Mouse (Mus musculus) layer of hippocampus, adult 2 months (tissue): ENCODE data around the gene Foxl2. TPM values are rescaled to one million over a fixed set of nuclear protein-coding genes. Genes with fewer than 3 reads are reported as not detected.

Experiments used
- DNase-seq, 2 experiments: peaks; one replicate each; pipeline ENCODE4 v3.0.0; 2022; ENCODE audit warnings: low spot score in 2 of 2
- H3K27ac ChIP-seq: fragments of 200-600 bp; 2 replicates; pipeline ENCODE4 v1.8.1; 2022
- H3K4me3 ChIP-seq: fragments of 200-600 bp; 2 replicates; pipeline ENCODE4 v1.8.1; 2022; ENCODE audit warnings: mild to moderate bottlenecking
- CTCF ChIP-seq: fragments of 200-600 bp; conservative IDR thresholded peaks from 2 replicates; pipeline ENCODE4 v1.8.1; 2022; ENCODE audit warnings: antibody characterized with exemption, mild to moderate bottlenecking, moderate library complexity
- total RNA-seq, 2 experiments: library from RNA; stranded (reverse); gene quantifications; 2 replicates each; pipeline ENCODE4 v1.2.3; 2021

Gene Foxl2
- total RNA-seq, 2 experiments from 2014 or later, result 0.92 to 1.0 TPM

GRCm38 (mm10) chr9:98973561-98973960, 18.5 kb downstream of the Foxl2 start:
- no peak overlapping the region for H3K27ac ChIP-seq
- peak overlapping the region; percentile 43; the same call in 1 of the 2 replicates for H3K4me3 ChIP-seq
- DNase-seq, result no peak
- no peak for TF ChIP-seq CTCF

GRCm38 (mm10) chr9:98974898-98975297, 19.8 kb downstream of the Foxl2 start:
- DNase-seq, result no peak
- TF ChIP-seq CTCF, result no peak
- Histone ChIP-seq H3K4me3 (no peak overlapping the region), H3K27ac (no peak overlapping the region)

GRCm38 (mm10) chr9:98976081-98976480, 21.0 kb downstream of the Foxl2 start:
- no peak for DNase-seq
- no peak for TF ChIP-seq CTCF
- H3K4me3 ChIP-seq, result no peak overlapping the region
- no peak overlapping the region for H3K27ac ChIP-seq

- Histone ChIP-seq H3K27ac (no peak overlapping the region), H3K4me3 (no peak overlapping the region)
- no peak for DNase-seq
- TF ChIP-seq CTCF, result peak; percentile 67
These were observed 21.4 kb downstream of the Foxl2 start for GRCm38 (mm10) chr9:98976520-98976919.

GRCm38 (mm10) chr9:98979431-98980416, 24.6 kb downstream of the Foxl2 start:
- peak; percentile 96 for TF ChIP-seq CTCF
- no peak overlapping the region for H3K27ac ChIP-seq
- H3K4me3 ChIP-seq, result peak overlapping the region; percentile 24
- peak; percentile 83 to 92 for DNase-seq

GRCm38 (mm10) chr9:98985800-98986475, 30.9 kb downstream of the Foxl2 start, which contains the start of gene Faim:
Faim (plus strand) TSS chr9:98986373.
- peak within 1 kb of the TSS; percentile 87 for H3K27ac ChIP-seq
- peak; percentile 35 for TF ChIP-seq CTCF
- peak within 1 kb of the TSS; percentile 99 for H3K4me3 ChIP-seq
- peak; percentile 100 for DNase-seq

- TF ChIP-seq CTCF, result no peak
- DNase-seq, result no peak
- Histone ChIP-seq H3K27ac (peak overlapping the region; percentile 81), H3K4me3 (peak overlapping the region; percentile 99)
These were observed 31.5 kb downstream of the Foxl2 start for GRCm38 (mm10) chr9:98986476-98987096.

- no peak for TF ChIP-seq CTCF
- Histone ChIP-seq H3K27ac (peak overlapping the region; percentile 81), H3K4me3 (peak overlapping the region; percentile 99)
- no peak for DNase-seq
These were observed 32.0 kb downstream of the Foxl2 start for GRCm38 (mm10) chr9:98987131-98987530.

- TF ChIP-seq CTCF, result no peak
- H3K4me3 ChIP-seq, result no peak overlapping the region
- no peak for DNase-seq
These were observed 39.0 kb downstream of the Foxl2 start for GRCm38 (mm10) chr9:98994103-98994502.

GRCm38 (mm10) chr9:98999881-99000339, 44.8 kb downstream of the Foxl2 start:
- Histone ChIP-seq H3K27ac (peak overlapping the region; percentile 81), H3K4me3 (no peak overlapping the region)
- no peak for TF ChIP-seq CTCF
- DNase-seq, result peak; percentile 49 to 68

More at GRCm38 (mm10) chr9:98994103-98994502, 39.0 kb downstream of the Foxl2 start:
- peak overlapping the region; percentile 51; the same call in 1 of the 2 replicates for H3K27ac ChIP-seq

- Histone ChIP-seq H3K27ac (no peak overlapping the region), H3K4me3 (no peak overlapping the region)
- no peak for TF ChIP-seq CTCF
- DNase-seq, result no peak
These were observed 46.2 kb downstream of the Foxl2 start for GRCm38 (mm10) chr9:99001326-99001725.

Other genes starting within 250 kb of the Foxl2 start
- not detected for gene Prr23a1, start 112.8 kb upstream of the Foxl2 start, total RNA-seq
- gene Prr23a2, start 98.8 kb upstream of the Foxl2 start, total RNA-seq, result not detected
- gene Prr23a3, start 90.5 kb upstream of the Foxl2 start, total RNA-seq, result not detected
- gene 7420426K07Rik, start 52.2 kb upstream of the Foxl2 start, total RNA-seq, result not detected
- 10 to 100 TPM; 60.0 to 61.1 TPM for gene Faim, start 31.1 kb downstream of the Foxl2 start, total RNA-seq
- gene Gm1123, start 80.4 kb downstream of the Foxl2 start, total RNA-seq, result under 1 TPM; 0.22 to 0.38 TPM
- 10 to 100 TPM; 28.2 to 28.3 TPM for gene Pik3cb, start 185.3 kb downstream of the Foxl2 start, total RNA-seq